Mouse (Mus musculus) testis, adult 2 months (tissue): ENCODE results near the gene Bcl2l14. TPM values are rescaled to one million over a fixed set of nuclear protein-coding genes. Genes with fewer than 3 reads are reported as not detected.
A peak's percentile ranks its signal among the peaks of the same experiment; 100 is the strongest.

Experiments used
- H3K27ac ChIP-seq: fragments of 200-500 bp; 2 replicates; pipeline ENCODE4 v1.5.1; 2012; ENCODE audit warnings: low read depth, low read length; ENCODE audit not compliant: control insufficient read depth, insufficient read depth
- H3K27me3 ChIP-seq: fragments of 200-500 bp; 2 replicates; pipeline ENCODE4 v1.6.1; 2012; ENCODE audit warnings: mild to moderate bottlenecking, low read length, moderate library complexity; ENCODE audit not compliant: control insufficient read depth, insufficient read depth
- H3K36me3 ChIP-seq: fragments of 200-500 bp; 2 replicates; pipeline ENCODE4 v1.6.1; 2012; ENCODE audit warnings: mild to moderate bottlenecking, low read length; ENCODE audit not compliant: control insufficient read depth, insufficient read depth
- H3K4me1 ChIP-seq: fragments of 200-500 bp; 2 replicates; pipeline ENCODE4 v1.6.1; 2012; ENCODE audit warnings: low read length; ENCODE audit not compliant: control insufficient read depth, insufficient read depth
- H3K4me3 ChIP-seq: fragments of 200-500 bp; 2 replicates; pipeline ENCODE4 v1.5.1; 2012; ENCODE audit warnings: low read depth, mild to moderate bottlenecking, low read length, moderate library complexity, mixed read lengths; ENCODE audit not compliant: control insufficient read depth
- CTCF ChIP-seq: fragments of 200-500 bp; IDR thresholded peaks from 2 replicates; pipeline ENCODE4 v1.5.1; 2012; ENCODE audit warnings: low read depth, mild to moderate bottlenecking, inconsistent platforms, low read length, moderate library complexity; ENCODE audit not compliant: control insufficient read depth, insufficient read depth, insufficient replicate concordance
- POLR2A ChIP-seq: fragments of 200-500 bp; IDR thresholded peaks from 2 replicates; pipeline ENCODE4 v1.6.1; 2012; ENCODE audit warnings: low read depth, mild to moderate bottlenecking, inconsistent platforms, low read length, moderate library complexity; ENCODE audit not compliant: control insufficient read depth
- polyA plus RNA-seq: library from polyadenylated mRNA; depleted of rRNA; stranded (reverse); fragments of >200 nt; gene quantifications from 2 replicates; pipeline ENCODE4 v1.2.3, GENCODE M21; 2012

The Bcl2l14 gene
- polyA plus RNA-seq, 1 experiment: 70.3 TPM

GRCm38 (mm10) chr6:134421921-134422320 is 25.8 kb downstream of the Bcl2l14 start:
- H3K27me3 ChIP-seq: no peaks in the 10 kb centered on the region
- H3K4me1 ChIP-seq: no peaks in the 10 kb centered on the region
- no peak overlapping the region for H3K27ac ChIP-seq
- no peak overlapping the region for H3K4me3 ChIP-seq
- TF ChIP-seq CTCF: no peak
- no peak for TF ChIP-seq POLR2A
- H3K36me3 ChIP-seq: no peaks in the 10 kb centered on the region

GRCm38 (mm10) chr6:134425216-134425717 is 29.1 kb downstream of the Bcl2l14 start:
- TF ChIP-seq CTCF: peak; percentile 41; the same call in 1 of the 2 replicates
- TF ChIP-seq POLR2A: no peak
- Histone ChIP-seq H3K36me3 (no peaks in the 10 kb centered on the region), H3K4me1 (no peaks in the 10 kb centered on the region; the same call in 1 of the 2 replicates), H3K4me3 (no peak overlapping the region), H3K27ac (no peak overlapping the region), H3K27me3 (no peaks in the 10 kb centered on the region)

- Histone ChIP-seq H3K4me1 (no peaks in the 10 kb centered on the region; the same call in 1 of the 2 replicates), H3K27me3 (no peaks in the 10 kb centered on the region), H3K4me3 (no peak overlapping the region), H3K36me3 (no peaks in the 10 kb centered on the region), H3K27ac (no peak overlapping the region)
- TF ChIP-seq POLR2A (no peak), CTCF (no peak)
Measured at GRCm38 (mm10) chr6:134427165-134427564, 31.0 kb downstream of the Bcl2l14 start.

- H3K27ac ChIP-seq: no peak overlapping the region
- no peak for TF ChIP-seq CTCF
- no peak for TF ChIP-seq POLR2A
- H3K27me3 ChIP-seq: no peaks in the 10 kb centered on the region
- no peaks in the 10 kb centered on the region for H3K36me3 ChIP-seq
- H3K4me3 ChIP-seq: no peak overlapping the region
- no peaks in the 10 kb centered on the region; the same call in 1 of the 2 replicates for H3K4me1 ChIP-seq
Measured at GRCm38 (mm10) chr6:134428455-134428854, 32.3 kb downstream of the Bcl2l14 start.

- H3K4me1 ChIP-seq: no peaks in the 10 kb centered on the region; the same call in 1 of the 2 replicates
- no peak overlapping the region for H3K4me3 ChIP-seq
- no peaks in the 10 kb centered on the region for H3K36me3 ChIP-seq
- no peak for TF ChIP-seq POLR2A
- TF ChIP-seq CTCF: no peak
- no peak overlapping the region for H3K27ac ChIP-seq
- H3K27me3 ChIP-seq: no peaks in the 10 kb centered on the region
Measured at GRCm38 (mm10) chr6:134430161-134430799, 34.2 kb downstream of the Bcl2l14 start.

- Histone ChIP-seq H3K4me1 (no peaks in the 10 kb centered on the region; the same call in 1 of the 2 replicates), H3K36me3 (no peaks in the 10 kb centered on the region), H3K4me3 (no peak overlapping the region), H3K27ac (no peak overlapping the region), H3K27me3 (no peaks in the 10 kb centered on the region)
- TF ChIP-seq POLR2A: no peak
- no peak for TF ChIP-seq CTCF
Measured at GRCm38 (mm10) chr6:134431583-134431982, 35.5 kb downstream of the Bcl2l14 start.

- no peaks in the 10 kb centered on the region for H3K27me3 ChIP-seq
- TF ChIP-seq CTCF (no peak), POLR2A (no peak)
- no peak overlapping the region for H3K4me3 ChIP-seq
- H3K4me1 ChIP-seq: no peaks in the 10 kb centered on the region; the same call in 1 of the 2 replicates
- H3K27ac ChIP-seq: no peak overlapping the region
- no peaks in the 10 kb centered on the region for H3K36me3 ChIP-seq
Measured at GRCm38 (mm10) chr6:134433281-134433680, 37.2 kb downstream of the Bcl2l14 start.

GRCm38 (mm10) chr6:134434044-134434443 is 37.9 kb downstream of the Bcl2l14 start:
- no peaks in the 10 kb centered on the region for H3K36me3 ChIP-seq
- no peak overlapping the region for H3K4me3 ChIP-seq
- no peaks in the 10 kb centered on the region for H3K4me1 ChIP-seq
- H3K27ac ChIP-seq: no peak overlapping the region
- H3K27me3 ChIP-seq: no peaks in the 10 kb centered on the region
- TF ChIP-seq CTCF (no peak), POLR2A (no peak)
